Mouse (Mus musculus): ENCODE measurements at regions not wholly inside any gene's neighbourhood (a gene's known extent, or its start where the extent isn't known, plus 50 kb on each side); places are given as distances from the start of the nearest gene placed in this dataset.

DNA sequence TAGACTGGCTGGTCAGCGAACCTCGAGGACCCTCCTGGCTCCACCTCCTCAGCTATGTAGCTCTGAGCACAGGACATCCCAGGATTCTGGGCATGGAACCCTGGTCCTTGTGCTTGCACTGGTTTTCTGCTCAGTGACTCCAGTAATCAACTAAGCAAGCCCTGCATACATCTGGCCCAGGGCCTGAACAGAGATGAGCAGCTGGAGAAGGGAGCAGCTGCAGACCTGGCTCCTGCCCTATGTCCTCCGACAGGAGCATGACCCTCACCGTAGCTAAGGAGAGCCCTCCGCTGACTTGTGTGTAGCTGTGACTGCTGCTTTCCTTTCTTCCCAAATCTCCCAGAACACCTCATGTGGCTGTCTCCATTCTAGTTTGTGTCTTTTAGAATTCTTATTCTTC lies 124.5 kb upstream of the Tut7 start:
- DNase-seq = no peak
- no peak for ATAC-seq
- H3K36me3 ChIP-seq (ENCODE audit: insufficient read depth) = no peaks in the 10 kb centered on the region
- no peaks in the 10 kb centered on the region for H3K9me3 ChIP-seq (ENCODE audit: low read length)
- no peak overlapping the region for H3K4me3 ChIP-seq (ENCODE audit: low read depth, low read length)
- H3K9ac ChIP-seq = no peak overlapping the region
- H3K27ac ChIP-seq (ENCODE audit: low read depth, low read length) = no peak overlapping the region
- H3K4me1 ChIP-seq (ENCODE audit: insufficient read depth) = no peaks in the 10 kb centered on the region
- WGBS = 75% methylated on average over 5 of the region's 5 CpGs
- no peak overlapping the region for H3K4me2 ChIP-seq (ENCODE audit: low read depth)
- H3K27me3 ChIP-seq (ENCODE audit: insufficient read depth, low read length) = no peaks in the 10 kb centered on the region
- TF ChIP-seq CTCF (IDR thresholded peaks at IDR 0.05; ENCODE audit: low read depth) = no peak

DNA sequence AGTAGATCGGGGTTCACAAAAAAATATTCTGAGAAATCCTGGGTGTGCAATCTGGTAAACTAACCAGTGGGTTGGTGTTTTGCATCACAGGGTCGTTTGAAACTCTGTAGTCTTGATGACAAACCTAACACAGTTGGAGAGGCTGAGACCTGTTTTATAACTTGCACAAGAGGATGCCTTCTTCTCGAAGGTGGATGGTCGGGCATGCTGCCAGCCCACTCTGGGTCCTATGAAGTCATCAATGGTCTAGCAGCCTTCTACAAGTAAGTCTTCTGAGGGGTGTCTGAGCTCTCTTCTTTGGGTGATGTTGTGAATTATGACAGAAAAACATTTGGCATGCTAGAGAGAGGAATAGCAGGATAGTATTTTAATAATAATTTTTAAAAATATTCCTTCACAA lies 123.6 kb upstream of the Tut7 start:
- DNase-seq = no peak
- Histone ChIP-seq H3K9me3 (ENCODE audit: low read length) (no peaks in the 10 kb centered on the region), H3K4me1 (ENCODE audit: insufficient read depth) (no peaks in the 10 kb centered on the region), H3K4me2 (ENCODE audit: low read depth) (no peak overlapping the region), H3K27ac (ENCODE audit: low read depth, low read length) (no peak overlapping the region), H3K9ac (no peak overlapping the region), H3K27me3 (ENCODE audit: insufficient read depth, low read length) (no peaks in the 10 kb centered on the region), H3K4me3 (ENCODE audit: low read depth, low read length) (no peak overlapping the region), H3K36me3 (ENCODE audit: insufficient read depth) (no peaks in the 10 kb centered on the region)
- ATAC-seq = no peak
- 72% methylated on average over 4 of the region's 4 CpGs for WGBS
- no peak for TF ChIP-seq CTCF (IDR thresholded peaks at IDR 0.05; ENCODE audit: low read depth)

DNA sequence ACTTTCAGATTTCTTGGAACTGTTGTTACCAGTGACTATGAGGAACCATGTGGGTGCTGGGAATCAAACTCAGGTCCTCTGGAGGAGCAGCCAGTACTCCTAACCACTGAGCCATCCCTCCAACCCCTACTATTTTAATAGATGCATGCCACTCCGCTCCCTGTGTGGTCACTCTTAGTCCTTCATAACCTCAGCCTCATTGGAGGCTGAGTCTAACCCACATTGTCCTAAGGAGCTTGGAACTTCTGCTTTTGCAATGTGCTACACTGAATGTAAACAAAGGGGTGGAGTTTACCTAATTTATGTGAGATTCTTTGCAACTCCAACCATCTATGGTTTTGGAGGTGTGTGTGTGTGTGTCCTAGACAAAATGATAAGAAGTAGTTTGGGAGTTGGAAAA lies 122.7 kb upstream of the Tut7 start:
- no peaks in the 10 kb centered on the region for H3K4me1 ChIP-seq (ENCODE audit: insufficient read depth)
- H3K9me3 ChIP-seq (ENCODE audit: low read length) = no peaks in the 10 kb centered on the region
- no peak for ATAC-seq
- 84% methylated on average over 1 of the region's 1 CpGs for WGBS
- H3K4me3 ChIP-seq (ENCODE audit: low read depth, low read length) = no peak overlapping the region
- DNase-seq = no peak
- no peak for TF ChIP-seq CTCF (IDR thresholded peaks at IDR 0.05; ENCODE audit: low read depth)
- no peaks in the 10 kb centered on the region for H3K36me3 ChIP-seq (ENCODE audit: insufficient read depth)
- H3K4me2 ChIP-seq (ENCODE audit: low read depth) = no peak overlapping the region
- no peak overlapping the region for H3K27ac ChIP-seq (ENCODE audit: low read depth, low read length)
- no peak overlapping the region for H3K9ac ChIP-seq
- no peaks in the 10 kb centered on the region for H3K27me3 ChIP-seq (ENCODE audit: insufficient read depth, low read length)

DNA sequence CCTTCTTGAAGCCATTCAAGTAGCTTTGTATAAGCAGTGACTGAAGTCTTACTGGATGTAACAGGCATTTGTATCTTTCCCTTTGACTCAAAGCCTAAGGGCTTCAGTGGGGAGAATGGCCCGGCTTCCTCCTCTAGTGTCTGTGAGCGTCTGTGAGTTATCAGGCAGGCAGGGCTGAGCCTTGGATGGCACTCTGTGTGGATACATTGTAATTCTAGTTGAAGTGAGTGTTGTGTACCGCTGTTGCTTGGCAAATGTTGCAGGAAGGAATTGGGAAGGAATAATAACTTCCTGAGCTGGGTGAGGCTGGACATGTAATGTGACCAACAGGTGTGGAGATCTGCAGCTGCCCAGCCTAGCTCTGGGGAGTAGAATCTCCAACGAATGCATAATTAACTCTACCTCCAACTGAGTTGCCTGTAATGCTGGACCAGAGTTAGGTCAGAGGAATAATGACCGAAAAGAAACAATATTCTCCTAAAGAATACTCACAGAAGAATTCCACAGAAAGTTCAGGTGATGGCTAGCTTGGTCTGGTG lies 120.7 kb upstream of the Tut7 start:
- 39% methylated on average over 5 of the region's 5 CpGs for WGBS
- no peak for ATAC-seq
- no peak for DNase-seq
- H3K4me1 ChIP-seq (ENCODE audit: insufficient read depth) = no peaks in the 10 kb centered on the region
- no peak overlapping the region for H3K9ac ChIP-seq
- no peak overlapping the region for H3K4me3 ChIP-seq (ENCODE audit: low read depth, low read length)
- no peak overlapping the region for H3K4me2 ChIP-seq (ENCODE audit: low read depth)
- TF ChIP-seq CTCF (IDR thresholded peaks at IDR 0.05; ENCODE audit: low read depth) = no peak
- H3K27ac ChIP-seq (ENCODE audit: low read depth, low read length) = no peak overlapping the region
- no peaks in the 10 kb centered on the region for H3K9me3 ChIP-seq (ENCODE audit: low read length)
- H3K27me3 ChIP-seq (ENCODE audit: insufficient read depth, low read length) = no peaks in the 10 kb centered on the region
- no peaks in the 10 kb centered on the region for H3K36me3 ChIP-seq (ENCODE audit: insufficient read depth)

DNA sequence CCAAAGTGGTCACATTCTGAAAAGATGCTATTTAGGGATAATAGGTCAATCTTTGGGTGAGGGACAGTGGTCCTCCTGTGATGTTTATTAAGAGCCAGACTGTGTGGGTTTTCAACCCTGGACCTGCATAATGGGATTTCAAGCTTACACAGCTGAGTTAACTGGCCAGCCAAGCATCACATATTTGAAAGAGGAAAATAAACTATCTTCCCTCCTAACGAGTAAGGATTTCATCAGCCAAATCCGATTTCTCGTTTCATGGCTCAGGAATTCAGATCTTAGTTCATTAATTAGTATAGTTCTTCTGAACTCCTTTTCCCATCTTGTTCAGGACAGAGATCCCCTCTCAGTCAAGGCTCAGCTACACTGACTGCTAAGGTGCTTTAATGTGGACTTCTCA lies 120.1 kb upstream of the Tut7 start:
- H3K27me3 ChIP-seq (ENCODE audit: insufficient read depth, low read length) = no peaks in the 10 kb centered on the region
- ATAC-seq (no peak), DNase-seq (no peak)
- no peak for TF ChIP-seq CTCF (IDR thresholded peaks at IDR 0.05; ENCODE audit: low read depth)
- no peaks in the 10 kb centered on the region for H3K36me3 ChIP-seq (ENCODE audit: insufficient read depth)
- H3K27ac ChIP-seq (ENCODE audit: low read depth, low read length) = no peak overlapping the region
- H3K4me1 ChIP-seq (ENCODE audit: insufficient read depth) = no peaks in the 10 kb centered on the region
- no peak overlapping the region for H3K9ac ChIP-seq
- WGBS = 25% methylated on average over 3 of the region's 3 CpGs
- H3K4me2 ChIP-seq (ENCODE audit: low read depth) = no peak overlapping the region
- no peak overlapping the region for H3K4me3 ChIP-seq (ENCODE audit: low read depth, low read length)
- H3K9me3 ChIP-seq (ENCODE audit: low read length) = no peaks in the 10 kb centered on the region

DNA sequence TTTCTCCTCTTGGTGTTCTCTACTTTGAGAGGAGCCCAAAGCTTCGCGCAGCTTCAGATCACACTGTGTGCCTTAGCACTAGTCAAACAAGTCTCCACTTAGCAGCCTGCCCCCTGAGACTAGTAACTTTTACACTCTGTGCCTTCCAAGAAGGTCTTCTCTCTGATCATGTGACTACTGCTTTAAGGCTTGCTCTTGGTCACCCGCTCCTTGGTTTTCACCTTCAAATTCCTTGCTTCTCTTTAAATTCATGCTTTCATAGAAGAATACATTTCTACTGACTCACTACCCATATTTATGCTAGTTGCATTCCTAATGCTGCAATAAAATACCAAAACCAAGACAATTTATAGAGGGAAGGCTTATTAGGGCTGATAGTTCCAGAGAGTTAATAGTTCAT lies 118.6 kb upstream of the Tut7 start:
- H3K4me2 ChIP-seq (ENCODE audit: low read depth) = no peak overlapping the region
- H3K9ac ChIP-seq = no peak overlapping the region
- no peak for DNase-seq
- H3K27ac ChIP-seq (ENCODE audit: low read depth, low read length) = no peak overlapping the region
- TF ChIP-seq CTCF (IDR thresholded peaks at IDR 0.05; ENCODE audit: low read depth) = no peak
- no peaks in the 10 kb centered on the region for H3K36me3 ChIP-seq (ENCODE audit: insufficient read depth)
- no peak overlapping the region for H3K4me3 ChIP-seq (ENCODE audit: low read depth, low read length)
- H3K27me3 ChIP-seq (ENCODE audit: insufficient read depth, low read length) = no peaks in the 10 kb centered on the region
- no peak for ATAC-seq
- H3K9me3 ChIP-seq (ENCODE audit: low read length) = no peaks in the 10 kb centered on the region
- no peaks in the 10 kb centered on the region for H3K4me1 ChIP-seq (ENCODE audit: insufficient read depth)
- 67% methylated on average over 3 of the region's 3 CpGs for WGBS

DNA sequence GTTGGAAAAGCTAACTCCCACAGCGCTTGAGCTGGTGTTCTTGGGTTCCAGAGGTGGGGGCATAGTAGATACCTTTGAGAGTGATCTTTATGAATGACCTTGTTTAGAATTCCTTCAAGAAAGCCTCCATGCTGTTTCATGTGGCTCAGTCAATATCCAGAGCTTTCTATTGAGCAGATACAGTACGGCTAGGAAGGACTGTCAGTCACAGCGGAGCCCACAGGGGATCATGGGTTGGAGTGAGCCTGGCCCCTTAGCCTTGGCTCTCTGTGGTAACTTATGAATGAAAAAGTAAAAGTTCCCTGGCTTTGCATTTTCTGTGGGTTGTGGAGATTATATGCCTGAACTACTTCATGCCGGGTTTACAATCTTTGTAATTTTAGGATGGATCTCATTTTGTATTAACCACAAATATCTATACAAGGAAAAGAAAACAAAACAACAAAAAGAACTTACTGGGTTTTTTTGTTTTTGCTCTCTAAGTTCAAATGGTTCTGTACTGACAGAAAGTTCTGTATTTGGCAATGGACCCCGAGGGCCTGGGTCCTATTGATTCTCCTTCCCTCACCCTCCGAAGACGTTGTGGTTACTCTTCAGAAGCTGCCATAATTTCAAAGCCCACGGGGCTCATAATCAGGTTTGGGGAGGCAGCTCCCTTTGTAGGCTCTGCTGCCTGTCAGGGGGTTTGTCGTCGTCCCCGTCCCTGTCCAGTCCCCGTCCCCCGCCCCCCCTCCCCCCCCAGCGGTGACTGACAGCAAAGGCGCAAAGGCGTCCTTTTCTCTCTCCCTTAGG lies 117.7 kb upstream of the Tut7 start:
- 0 out of 2 replicates have a peak overlapping the region, but pooled peaks have one; percentile 6 for H3K9ac ChIP-seq

More for the DNA sequence above, 117.7 kb upstream of the Tut7 start:
- H3K4me1 ChIP-seq (ENCODE audit: insufficient read depth) = 0 out of 2 replicates have a peak, but pooled peaks cover under 1% of the 10 kb centered on the region
- no peaks in the 10 kb centered on the region for H3K9me3 ChIP-seq (ENCODE audit: low read length)
- ATAC-seq (no peak), DNase-seq (no peak)
- 0 out of 2 replicates have a peak overlapping the region, but pooled peaks have one; percentile 8 for H3K4me2 ChIP-seq (ENCODE audit: low read depth)
- TF ChIP-seq CTCF (IDR thresholded peaks at IDR 0.05; ENCODE audit: low read depth) = no peak
- no peaks in the 10 kb centered on the region for H3K36me3 ChIP-seq (ENCODE audit: insufficient read depth)
- H3K27me3 ChIP-seq (ENCODE audit: insufficient read depth, low read length) = no peaks in the 10 kb centered on the region
- no peak overlapping the region for H3K4me3 ChIP-seq (ENCODE audit: low read depth, low read length)
- no peak overlapping the region for H3K27ac ChIP-seq (ENCODE audit: low read depth, low read length)
- 26% methylated on average over 16 of the region's 16 CpGs for WGBS
